Mouse (Mus musculus): ENCODE measurements around the gene Cgnl1. TPM values are rescaled to one million over a fixed set of nuclear protein-coding genes. Genes with fewer than 3 reads are reported as not detected.

Cgnl1 gene
- total and polyA plus RNA-seq, 2 experiments = 16.3 to 25.0 TPM

- H3K27me3 ChIP-seq (ENCODE audit: control insufficient read depth, insufficient read depth, low read length) = no peaks in the 10 kb centered on the region
- H3K9ac ChIP-seq (ENCODE audit: low read depth, low read length) = peak overlapping the region; percentile 29; the same call in 1 of the 2 replicates
- TF ChIP-seq POLR2A (IDR thresholded peaks at IDR 0.05; ENCODE audit: extremely low read depth, insufficient read depth, low read length) = no peak
- no peak for TF ChIP-seq CTCF (IDR thresholded peaks at IDR 0.05; ENCODE audit: low read depth, low read length)
- no peak overlapping the region for H3K4me3 ChIP-seq (ENCODE audit: insufficient read depth, low read depth, low read length)
- H3K36me3 ChIP-seq (ENCODE audit: control insufficient read depth, insufficient read depth, low read length) = 0 out of 2 replicates have a peak, but pooled peaks cover 2% of the 10 kb centered on the region
- no peak for DNase-seq (ENCODE audit: extremely low read depth, low read depth, low spot score)
- no peak overlapping the region for H3K27ac ChIP-seq (replicated peaks; ENCODE audit: insufficient read depth, low read depth, low read length)
- H3K4me1 ChIP-seq (ENCODE audit: control insufficient read depth, insufficient read depth, low read length) = peaks cover 8% of the 10 kb centered on the region
- peaks cover 18% of the 10 kb centered on the region; the same call in 1 of the 2 replicates for H3K79me2 ChIP-seq (ENCODE audit: control insufficient read depth, insufficient read depth, low read length)
- WGBS = 71% methylated on average over 3 of the region's 3 CpGs
Observed at GRCm38 (mm10) chr9:71675799-71676414, 95.5 kb downstream of the Cgnl1 start.

GRCm38 (mm10) chr9:71675216-71675615 lies 96.2 kb downstream of the Cgnl1 start:
- H3K27ac ChIP-seq (replicated peaks; ENCODE audit: insufficient read depth, low read depth, low read length) = no peak overlapping the region
- H3K27me3 ChIP-seq (ENCODE audit: control insufficient read depth, insufficient read depth, low read length) = no peaks in the 10 kb centered on the region
- H3K79me2 ChIP-seq (ENCODE audit: control insufficient read depth, insufficient read depth, low read length) = peaks cover 18% of the 10 kb centered on the region; the same call in 1 of the 2 replicates
- H3K4me3 ChIP-seq (ENCODE audit: insufficient read depth, low read depth, low read length) = no peak overlapping the region
- DNase-seq (ENCODE audit: extremely low read depth, low read depth, low spot score) = no peak
- no peak overlapping the region for H3K9ac ChIP-seq (ENCODE audit: low read depth, low read length)
- H3K4me1 ChIP-seq (ENCODE audit: control insufficient read depth, insufficient read depth, low read length) = peaks cover 11% of the 10 kb centered on the region
- WGBS = 99% methylated on average over 2 of the region's 2 CpGs
- TF ChIP-seq POLR2A (IDR thresholded peaks at IDR 0.05; ENCODE audit: extremely low read depth, insufficient read depth, low read length) (no peak), CTCF (IDR thresholded peaks at IDR 0.05; ENCODE audit: low read depth, low read length) (no peak)
- H3K36me3 ChIP-seq (ENCODE audit: control insufficient read depth, insufficient read depth, low read length) = 0 out of 2 replicates have a peak, but pooled peaks cover 2% of the 10 kb centered on the region

- Histone ChIP-seq H3K36me3 (ENCODE audit: control insufficient read depth, insufficient read depth, low read length) (0 out of 2 replicates have a peak, but pooled peaks cover 2% of the 10 kb centered on the region), H3K9ac (ENCODE audit: low read depth, low read length) (no peak overlapping the region), H3K27me3 (ENCODE audit: control insufficient read depth, insufficient read depth, low read length) (no peaks in the 10 kb centered on the region), H3K4me3 (ENCODE audit: insufficient read depth, low read depth, low read length) (no peak overlapping the region), H3K79me2 (ENCODE audit: control insufficient read depth, insufficient read depth, low read length) (peaks cover 19% of the 10 kb centered on the region), H3K27ac (replicated peaks; ENCODE audit: insufficient read depth, low read depth, low read length) (no peak overlapping the region), H3K4me1 (ENCODE audit: control insufficient read depth, insufficient read depth, low read length) (peaks cover 11% of the 10 kb centered on the region)
- no peak for TF ChIP-seq POLR2A (IDR thresholded peaks at IDR 0.05; ENCODE audit: extremely low read depth, insufficient read depth, low read length)
- TF ChIP-seq CTCF (IDR thresholded peaks at IDR 0.05; ENCODE audit: low read depth, low read length) = no peak
- 74% methylated on average over 5 of the region's 5 CpGs for WGBS
- no peak for DNase-seq (ENCODE audit: extremely low read depth, low read depth, low spot score)
Observed at GRCm38 (mm10) chr9:71674476-71674875, 96.9 kb downstream of the Cgnl1 start.

- Histone ChIP-seq H3K4me1 (ENCODE audit: control insufficient read depth, insufficient read depth, low read length) (peaks cover 12% of the 10 kb centered on the region), H3K4me3 (ENCODE audit: insufficient read depth, low read depth, low read length) (no peak overlapping the region), H3K27ac (replicated peaks; ENCODE audit: insufficient read depth, low read depth, low read length) (no peak overlapping the region), H3K79me2 (ENCODE audit: control insufficient read depth, insufficient read depth, low read length) (peaks cover 26% of the 10 kb centered on the region), H3K36me3 (ENCODE audit: control insufficient read depth, insufficient read depth, low read length) (0 out of 2 replicates have a peak, but pooled peaks cover 2% of the 10 kb centered on the region), H3K27me3 (ENCODE audit: control insufficient read depth, insufficient read depth, low read length) (no peaks in the 10 kb centered on the region), H3K9ac (ENCODE audit: low read depth, low read length) (no peak overlapping the region)
- DNase-seq (ENCODE audit: extremely low read depth, low read depth, low spot score) = no peak
- 95% methylated on average over 4 of the region's 4 CpGs for WGBS
- peak; percentile 25; the same call in 1 of the 2 replicates for TF ChIP-seq CTCF (IDR thresholded peaks at IDR 0.05; ENCODE audit: low read depth, low read length)
- no peak for TF ChIP-seq POLR2A (IDR thresholded peaks at IDR 0.05; ENCODE audit: extremely low read depth, insufficient read depth, low read length)
Observed at GRCm38 (mm10) chr9:71672495-71672894, 98.9 kb downstream of the Cgnl1 start.

GRCm38 (mm10) chr9:71670677-71671076 lies 100.7 kb downstream of the Cgnl1 start:
- 65% methylated on average over 5 of the region's 5 CpGs for WGBS
- H3K9ac ChIP-seq (ENCODE audit: low read depth, low read length) = no peak overlapping the region
- H3K79me2 ChIP-seq (ENCODE audit: control insufficient read depth, insufficient read depth, low read length) = peaks cover 28% of the 10 kb centered on the region
- H3K36me3 ChIP-seq (ENCODE audit: control insufficient read depth, insufficient read depth, low read length) = 0 out of 2 replicates have a peak, but pooled peaks cover 2% of the 10 kb centered on the region
- H3K4me3 ChIP-seq (ENCODE audit: insufficient read depth, low read depth, low read length) = no peak overlapping the region
- no peak for DNase-seq (ENCODE audit: extremely low read depth, low read depth, low spot score)
- H3K4me1 ChIP-seq (ENCODE audit: control insufficient read depth, insufficient read depth, low read length) = peaks cover 7% of the 10 kb centered on the region; the same call in 1 of the 2 replicates
- no peak overlapping the region for H3K27ac ChIP-seq (replicated peaks; ENCODE audit: insufficient read depth, low read depth, low read length)
- no peak for TF ChIP-seq CTCF (IDR thresholded peaks at IDR 0.05; ENCODE audit: low read depth, low read length)
- TF ChIP-seq POLR2A (IDR thresholded peaks at IDR 0.05; ENCODE audit: extremely low read depth, insufficient read depth, low read length) = no peak
- no peaks in the 10 kb centered on the region for H3K27me3 ChIP-seq (ENCODE audit: control insufficient read depth, insufficient read depth, low read length)

- WGBS = 29% methylated on average over 5 of the region's 5 CpGs
- Histone ChIP-seq H3K4me3 (ENCODE audit: insufficient read depth, low read depth, low read length) (no peak overlapping the region), H3K79me2 (ENCODE audit: control insufficient read depth, insufficient read depth, low read length) (peaks cover 17% of the 10 kb centered on the region), H3K27ac (replicated peaks; ENCODE audit: insufficient read depth, low read depth, low read length) (no peak overlapping the region), H3K27me3 (ENCODE audit: control insufficient read depth, insufficient read depth, low read length) (no peaks in the 10 kb centered on the region), H3K9ac (ENCODE audit: low read depth, low read length) (no peak overlapping the region), H3K36me3 (ENCODE audit: control insufficient read depth, insufficient read depth, low read length) (no peaks in the 10 kb centered on the region), H3K4me1 (ENCODE audit: control insufficient read depth, insufficient read depth, low read length) (peaks cover 23% of the 10 kb centered on the region)
- DNase-seq (ENCODE audit: extremely low read depth, low read depth, low spot score) = no peak
- TF ChIP-seq POLR2A (IDR thresholded peaks at IDR 0.05; ENCODE audit: extremely low read depth, insufficient read depth, low read length) (no peak), CTCF (IDR thresholded peaks at IDR 0.05; ENCODE audit: low read depth, low read length) (no peak)
Observed at GRCm38 (mm10) chr9:71667616-71668015, 103.8 kb downstream of the Cgnl1 start.
